20 mouse cellular contexts compared by ENCODE assay signal in genomic region chr14:15096865-15097264, GRCm38 (mm10).
DNase-seq lines count a peak whose midpoint lies in the region; ATAC-seq lines count a peak whose summit lies in the region.
"Had no signal": no experiment of that assay in that cellular context is flagged by ENCODE, and none has a peak within 500 bp of the region (broad histone marks: within the 10 kb centered on the region; RNA-seq: fewer than 3 reads in every experiment).

No protein-coding gene starts in this region.

- no peaks in the 10 kb centered on the region for H3K27me3 ChIP-seq in intestine, embryonic 16.5 days (replicated peaks; ENCODE audit: control insufficient read depth, insufficient read depth, low read length)
- H3K27me3 ChIP-seq: forebrain, embryonic 13.5 days; heart, embryonic 12.5 days; hindbrain, embryonic 12.5 days had no signal

- peak; percentile 52 for DNase-seq in heart, adult 11 months
- DNase-seq in heart, postnatal 4 days, result no peak
- peak; percentile 13 for DNase-seq in thymus, postnatal 4 days
- no peak for DNase-seq in thymus, postnatal 36 days
- no peak for DNase-seq in spleen, adult 12 weeks (ENCODE audit: low spot score)
- DNase-seq in left cerebral cortex, postnatal 4 days, result no peak
- DNase-seq: adrenal gland, postnatal 14 days; cerebellum, adult 18-20 months; cerebellum, adult 9-11 months; cerebellum, postnatal 36 days; gastrocnemius, adult 2 months had no signal

- H3K9ac ChIP-seq in intestine, embryonic 16.5 days (ENCODE audit: low read depth, low read length), result no peak overlapping the region
- H3K9ac ChIP-seq: forebrain, embryonic 13.5 days; heart, embryonic 12.5 days; hindbrain, embryonic 12.5 days had no signal

- H3K36me3 ChIP-seq in intestine, embryonic 16.5 days (ENCODE audit: control insufficient read depth, insufficient read depth, low read length), result no peaks in the 10 kb centered on the region
- H3K36me3 ChIP-seq: embryonic facial prominence, embryonic 10.5 days; heart, embryonic 12.5 days; hindbrain, embryonic 12.5 days had no signal

- no peak overlapping the region for H3K4me3 ChIP-seq in intestine, embryonic 16.5 days (ENCODE audit: low read length)
- H3K4me3 ChIP-seq: embryonic facial prominence, embryonic 10.5 days; forebrain, embryonic 13.5 days; gastrocnemius, adult 2 months; heart, embryonic 12.5 days; hindbrain, embryonic 12.5 days had no signal

- H3K4me1 ChIP-seq in intestine, embryonic 16.5 days (ENCODE audit: control insufficient read depth, insufficient read depth, low read length), result no peaks in the 10 kb centered on the region
- H3K4me1 ChIP-seq: embryonic facial prominence, embryonic 10.5 days; forebrain, embryonic 13.5 days; heart, embryonic 12.5 days; hindbrain, embryonic 12.5 days had no signal

- H3K4me2 ChIP-seq in intestine, embryonic 16.5 days (ENCODE audit: low read depth, low read length), result no peak overlapping the region
- H3K4me2 ChIP-seq: forebrain, embryonic 13.5 days; heart, embryonic 12.5 days; hindbrain, embryonic 12.5 days had no signal

- H3K27ac ChIP-seq in intestine, embryonic 16.5 days (ENCODE audit: low read length), result no peak overlapping the region
- H3K27ac ChIP-seq: embryonic facial prominence, embryonic 10.5 days; forebrain, embryonic 13.5 days; gastrocnemius, adult 2 months; hindbrain, embryonic 12.5 days had no signal

- WGBS in intestine, embryonic 16.5 days, result 39% methylated on average over 1 of the region's 1 CpGs

- H3K9me3 ChIP-seq in intestine, embryonic 16.5 days (ENCODE audit: control insufficient read depth, low read length), result no peaks in the 10 kb centered on the region
- H3K9me3 ChIP-seq: embryonic facial prominence, embryonic 10.5 days; forebrain, embryonic 13.5 days; heart, embryonic 12.5 days had no signal

- peak; percentile 49 to 58 for ATAC-seq in hematopoietic stem cell, adult 5-6 weeks (replicated peaks in 1 of 2; ENCODE audit: insufficient read depth in 1 of 2, low FRiP score in 2 of 2, low TSS enrichment in 1 of 2, low read depth in 1 of 2, poor library complexity in 2 of 2, severe bottlenecking in 2 of 2)
- no peak for ATAC-seq in intestine, embryonic 16.5 days
- ATAC-seq: activated CD4-positive, CD25-positive, alpha-beta regulatory T cell, adult 4 months; forebrain, embryonic 13.5 days; hindbrain, embryonic 16.5 days; inflammation-experienced regulatory T-cells, adult 6 months had no signal

- intact Hi-C loops in left cerebral cortex, postnatal 4 days (cut with DNase I), result no loop called here

Comparison
In these comparisons a context has a peak if more than half of its experiments do, and no peak if none do; other contexts are left out.
1. DNase-seq: peak in heart, adult 11 months (single experiment) and thymus, postnatal 4 days (single experiment); none in heart, postnatal 4 days (single experiment), thymus, postnatal 36 days (0 of 2), spleen, adult 12 weeks (single experiment) and left cerebral cortex, postnatal 4 days (single experiment).